Mouse (Mus musculus) cerebellum, postnatal 36 days (tissue): ENCODE measurements at regions not wholly inside any gene's neighbourhood (a gene's known extent, or its start where the extent isn't known, plus 50 kb on each side); places are given as distances from the start of the nearest gene placed in this dataset.

ENCODE experiments used
- DNase-seq, 2 experiments: peaks; one replicate each; pipeline ENCODE4 v3.0.0; 2021 to 2022; ENCODE audit warnings: mixed read lengths in 2 of 2

DNA sequence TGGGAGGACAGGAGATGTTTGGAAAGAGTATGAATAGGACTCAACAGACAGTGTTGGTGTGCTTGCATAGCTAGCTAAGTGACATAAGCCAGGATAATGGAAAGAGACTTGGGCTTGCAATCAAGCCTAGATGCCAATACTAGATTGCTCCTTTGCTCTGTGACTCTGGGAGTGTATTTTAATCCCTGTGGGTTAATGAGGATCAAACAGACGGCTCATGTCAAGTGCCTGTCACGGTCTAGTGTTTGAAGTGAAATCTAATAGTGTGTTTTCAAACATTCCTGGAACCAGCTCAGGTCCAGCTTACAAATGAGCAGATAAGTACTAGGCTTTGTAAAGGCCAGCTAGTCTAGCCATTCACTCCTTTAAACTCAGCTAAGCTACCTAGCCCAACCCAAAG is 64.1 kb upstream of the Ranbp3l start:
- no peak for DNase-seq

DNA sequence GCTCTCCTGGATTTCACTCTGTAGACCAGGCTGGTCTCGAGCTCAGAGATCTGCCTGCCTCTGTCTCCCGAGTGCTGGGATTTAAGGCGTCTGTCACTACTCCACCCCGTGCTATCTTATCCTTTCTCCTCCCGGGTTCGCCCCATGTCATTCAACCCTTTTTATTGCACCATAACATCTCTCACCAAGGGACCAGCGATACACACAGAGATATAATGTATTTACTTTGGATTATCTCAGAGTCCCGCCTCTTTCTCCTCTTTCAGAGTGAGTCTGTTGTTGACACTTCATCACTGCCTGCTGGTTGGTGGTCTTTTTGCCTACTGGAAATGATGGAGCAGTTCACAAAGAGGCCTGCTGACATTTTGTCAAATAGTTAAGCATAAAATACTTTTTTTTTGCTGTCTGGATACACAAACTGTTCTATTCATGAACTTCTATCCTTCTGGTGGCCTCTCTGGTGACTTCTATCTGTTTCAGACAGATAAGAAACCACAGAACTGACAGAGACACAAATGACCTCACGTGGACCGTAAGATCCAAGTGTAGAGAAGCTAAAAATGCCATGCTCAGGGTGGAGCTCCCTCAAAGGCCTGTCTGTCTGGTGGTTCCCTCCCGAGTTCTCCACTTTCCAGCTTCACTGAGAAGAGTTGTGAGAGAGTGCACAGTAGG is 70.1 kb upstream of the Ranbp3l start:
- no peak for DNase-seq

DNA sequence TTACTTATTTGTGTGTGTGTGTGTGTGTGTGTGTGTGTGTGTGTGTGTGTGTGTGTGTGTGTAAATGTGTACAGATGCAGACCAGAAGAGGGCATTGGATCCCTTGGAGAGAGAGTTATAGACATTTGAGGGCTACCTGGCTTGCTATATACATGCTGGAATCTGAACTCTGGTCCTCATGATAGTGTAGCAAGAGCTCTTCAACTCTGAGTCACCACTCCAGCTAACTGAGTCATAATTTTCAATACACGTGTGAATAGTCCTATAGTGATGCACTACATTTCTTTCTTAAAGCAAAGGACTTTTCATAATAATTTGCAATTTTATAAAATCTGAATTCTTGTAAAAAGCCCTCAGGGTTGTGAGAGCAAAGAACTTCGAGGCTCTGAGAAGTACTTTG is 70.9 kb upstream of the Ranbp3l start:
- no peak for DNase-seq

DNA sequence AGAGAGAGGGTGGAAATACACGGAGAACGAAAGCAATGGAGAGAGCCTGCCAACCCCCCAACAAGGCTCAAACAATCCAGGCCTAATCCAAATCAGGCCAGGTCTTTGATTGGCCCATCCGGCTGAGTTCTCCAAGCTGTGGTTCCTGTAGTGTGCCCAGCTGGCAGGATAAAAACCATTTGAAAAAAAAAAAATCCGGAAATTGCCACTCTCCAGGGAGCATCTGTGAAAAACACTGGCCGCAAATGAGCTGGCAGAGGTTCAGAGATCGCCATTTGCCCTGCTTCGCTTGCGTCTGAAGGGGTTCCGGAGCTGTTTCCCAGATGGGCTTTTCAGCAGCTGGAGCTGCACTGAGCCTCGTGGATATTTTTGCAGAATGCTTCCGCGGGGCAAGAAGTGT is 71.4 kb upstream of the Ranbp3l start:
- peak; percentile 47 to 65 for DNase-seq

DNA sequence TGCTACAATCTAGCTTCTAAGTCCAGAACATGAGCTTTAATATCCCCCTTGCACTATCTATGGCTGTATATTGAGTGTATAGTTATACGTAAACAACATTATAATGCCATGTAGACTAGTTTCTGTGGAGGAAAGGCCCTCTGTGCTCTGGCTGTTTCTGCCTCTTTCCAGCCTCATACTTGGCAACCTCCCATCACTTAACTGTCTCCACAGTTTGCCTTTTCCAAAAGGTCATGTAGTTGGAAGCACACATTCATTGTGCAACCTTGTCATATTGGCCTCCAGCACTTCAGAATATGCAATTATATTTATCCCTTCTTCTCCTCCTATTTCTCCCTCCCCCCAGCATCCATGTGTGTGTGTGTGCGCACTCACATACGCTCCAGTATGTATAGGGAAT is 82.2 kb upstream of the Ranbp3l start:
- DNase-seq: no peak

DNA sequence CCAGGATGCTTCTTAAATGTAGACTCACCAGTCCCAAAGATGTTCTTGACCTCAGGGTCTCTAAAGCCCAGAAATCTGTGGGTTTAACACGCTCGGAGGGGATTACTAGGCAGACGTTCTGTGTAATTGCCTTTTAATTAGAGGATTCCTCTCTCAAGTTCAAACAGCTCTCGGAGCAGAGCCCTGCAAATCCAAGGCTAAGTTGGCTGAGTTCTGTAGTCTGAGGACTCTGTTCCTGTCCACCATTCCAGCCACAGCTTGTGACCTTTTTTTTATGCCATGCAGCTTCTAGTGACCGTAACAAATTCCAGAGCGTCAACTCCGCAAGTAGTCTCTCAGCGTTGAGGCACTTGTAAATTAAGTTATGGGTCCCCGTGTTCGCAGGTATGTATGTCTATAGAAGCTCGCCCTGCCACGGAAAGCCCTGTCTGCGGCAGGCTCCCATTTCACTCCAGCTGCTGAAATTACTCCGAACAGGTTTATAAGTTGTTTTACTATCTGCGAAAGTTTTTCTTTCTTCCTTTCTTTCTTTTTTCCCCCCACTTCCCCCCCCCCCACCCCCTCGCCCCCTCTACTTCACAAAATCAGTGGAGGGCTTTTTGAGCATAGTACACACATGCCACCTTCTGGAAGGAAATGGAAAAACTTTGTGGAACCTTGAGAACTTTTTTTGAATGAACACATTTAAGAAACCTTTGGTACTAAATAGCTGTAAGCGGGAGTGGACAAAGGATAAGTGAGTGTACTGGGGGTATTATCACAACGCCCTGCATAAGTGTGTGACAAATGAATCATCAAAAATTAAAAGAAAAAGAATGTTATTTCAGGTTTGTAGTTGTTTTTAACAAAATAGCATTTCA is 82.9 kb upstream of the Ranbp3l start:
- DNase-seq: no peak

DNA sequence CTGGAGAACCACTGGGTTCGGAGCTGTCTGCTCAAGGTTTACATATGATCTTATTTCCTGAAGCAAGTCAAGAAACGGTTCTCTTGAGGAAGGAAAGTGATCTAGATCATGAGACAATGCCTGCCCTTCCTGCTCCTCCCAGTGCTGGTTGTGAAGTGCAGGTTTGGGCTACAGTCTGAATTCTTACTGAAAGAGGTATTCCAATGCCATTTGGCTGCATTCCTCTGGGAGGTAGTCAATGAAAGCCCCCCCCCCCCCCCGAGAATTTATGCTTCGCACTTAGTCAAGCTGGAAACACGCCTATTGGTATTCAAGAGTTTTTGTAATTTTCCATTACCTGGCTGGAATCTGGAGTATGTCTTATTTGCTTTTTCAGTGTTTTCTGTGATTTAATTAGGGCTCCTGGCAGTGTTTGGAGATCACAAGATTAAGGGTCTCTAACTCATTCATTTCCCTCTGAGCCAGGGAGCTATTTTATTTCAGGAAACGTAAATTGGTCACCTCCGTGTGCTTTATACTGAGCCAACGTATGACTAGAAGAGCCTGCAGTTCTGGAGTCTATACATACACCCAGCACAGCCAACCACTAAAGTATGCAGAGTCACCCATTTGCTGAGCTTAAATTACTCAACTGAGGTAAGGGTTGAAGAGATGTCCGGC is 84.7 kb upstream of the Ranbp3l start:
- DNase-seq: no peak

DNA sequence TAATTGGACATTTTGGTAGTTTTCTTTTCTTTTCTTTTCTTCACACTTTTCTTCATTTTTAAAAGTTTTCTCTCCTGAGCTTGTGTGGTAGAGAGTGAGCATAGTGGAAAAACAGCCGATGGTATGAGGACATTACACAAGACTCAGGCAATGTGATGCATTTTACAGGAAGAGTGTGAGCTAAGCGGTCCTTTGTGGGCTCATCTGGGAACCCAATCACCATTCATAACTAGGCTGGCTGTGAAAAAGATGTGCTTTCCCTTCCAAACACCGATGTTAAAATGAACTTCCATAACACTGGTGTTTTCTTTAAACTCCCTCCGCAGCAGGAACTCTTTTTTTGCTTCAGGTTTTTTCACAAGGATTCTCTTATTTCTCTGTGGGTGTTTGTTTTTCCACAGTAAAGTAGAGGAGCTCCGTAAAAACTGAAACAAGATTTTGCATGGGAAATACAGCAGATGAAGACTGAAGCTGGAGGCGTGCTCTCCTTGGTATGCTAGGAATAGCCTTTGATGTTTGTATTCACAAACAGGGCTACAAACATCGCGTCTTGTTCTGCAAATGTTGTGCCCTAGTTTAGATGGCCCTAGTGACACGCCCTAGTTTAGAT is 92.8 kb upstream of the Ranbp3l start:
- DNase-seq: no peak

DNA sequence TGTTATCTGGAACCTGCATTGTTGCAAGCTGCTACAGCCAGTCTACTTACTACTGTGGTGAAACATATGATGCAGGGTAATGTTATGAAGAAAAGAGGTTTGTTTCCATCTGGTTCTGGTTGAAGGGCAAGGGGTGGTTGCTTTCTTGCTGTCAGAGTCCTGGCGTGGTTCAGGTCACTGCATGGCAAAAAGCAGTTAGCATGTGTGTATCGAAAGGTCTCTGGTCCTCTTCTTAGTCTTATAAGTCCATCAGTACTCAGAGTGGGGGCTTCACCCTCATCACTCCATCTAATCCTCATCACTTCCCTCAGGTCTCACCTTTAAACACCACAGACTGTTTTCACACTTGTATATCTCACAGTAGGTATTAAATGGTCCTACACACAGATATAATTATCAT is 99.7 kb upstream of the Ranbp3l start:
- no peak for DNase-seq

DNA sequence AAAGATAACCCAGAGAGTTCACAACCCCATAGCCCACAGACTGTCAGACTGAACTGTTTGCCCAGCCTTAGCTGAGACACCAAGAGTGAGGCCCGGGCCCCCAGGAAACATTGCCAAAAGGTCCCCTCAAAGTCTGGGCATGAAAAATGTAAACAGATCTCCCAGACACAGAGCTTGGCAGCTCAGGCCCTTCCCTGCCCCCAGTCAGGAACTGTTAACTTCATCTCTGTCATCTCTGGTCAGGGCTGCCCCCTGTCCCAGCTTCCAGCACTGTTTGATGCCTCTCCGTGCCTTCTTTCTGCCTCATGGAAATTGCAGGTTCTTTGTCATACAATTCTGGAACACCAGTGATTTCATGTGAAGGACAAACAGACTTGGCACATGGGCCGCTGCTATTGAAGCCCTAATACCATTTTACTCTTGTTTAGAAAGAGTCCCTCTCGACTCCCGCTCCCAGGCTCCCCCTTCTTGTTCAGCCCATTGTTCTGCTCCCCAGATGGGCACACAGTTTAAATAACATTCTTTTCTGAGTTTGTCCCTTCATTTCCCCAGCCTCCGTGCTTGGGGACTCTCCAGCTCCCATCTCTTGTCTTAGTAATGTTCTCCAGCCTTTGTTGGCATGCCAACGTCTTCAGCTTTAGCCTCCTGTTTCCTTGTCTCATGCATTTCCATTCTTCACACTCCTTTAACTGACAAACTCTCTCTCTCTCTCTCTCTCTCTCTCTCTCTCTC is 100.4 kb upstream of the Ranbp3l start:
- DNase-seq: no peak

DNA sequence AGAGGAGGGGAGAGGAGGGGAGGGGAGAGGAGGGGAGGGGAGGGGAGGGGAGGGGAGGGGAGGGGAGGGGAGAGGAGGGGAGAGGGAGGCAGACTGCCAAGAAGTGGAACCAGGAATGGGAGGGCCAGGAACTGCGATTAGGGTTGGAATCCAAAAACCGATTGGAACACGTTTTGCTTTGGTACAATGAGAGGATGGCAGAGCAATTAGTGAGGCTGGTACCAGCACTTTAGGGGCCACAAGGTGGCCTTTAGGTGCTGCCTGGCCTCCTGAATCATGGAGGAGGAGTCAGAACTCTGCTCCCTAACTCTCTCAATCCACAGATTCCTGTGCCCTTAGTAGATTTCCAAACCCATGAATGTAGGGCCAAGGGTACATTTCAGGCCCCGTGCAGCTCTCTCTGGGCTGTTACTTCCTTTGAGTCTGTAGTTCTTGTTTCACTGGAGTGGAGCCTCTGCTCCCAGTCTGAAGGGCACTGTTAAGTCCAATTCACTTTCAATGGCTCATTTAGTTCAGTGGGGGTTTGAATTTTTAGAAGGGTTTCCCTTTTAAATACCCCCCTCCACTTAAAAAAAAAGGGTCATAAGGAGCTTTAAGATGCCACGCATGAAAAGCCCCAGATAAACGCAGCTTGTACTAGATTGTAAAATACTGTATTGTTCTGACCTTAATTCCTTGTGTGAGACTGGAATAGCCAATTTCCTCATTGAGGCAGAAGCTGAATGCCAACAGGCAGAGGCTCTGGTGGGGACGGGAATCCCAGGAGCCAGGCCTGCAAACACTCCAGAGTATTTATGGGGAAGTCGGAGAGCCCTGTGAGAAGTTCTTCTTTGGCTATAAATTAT is 102.4 kb upstream of the Ranbp3l start:
- no peak for DNase-seq

DNA sequence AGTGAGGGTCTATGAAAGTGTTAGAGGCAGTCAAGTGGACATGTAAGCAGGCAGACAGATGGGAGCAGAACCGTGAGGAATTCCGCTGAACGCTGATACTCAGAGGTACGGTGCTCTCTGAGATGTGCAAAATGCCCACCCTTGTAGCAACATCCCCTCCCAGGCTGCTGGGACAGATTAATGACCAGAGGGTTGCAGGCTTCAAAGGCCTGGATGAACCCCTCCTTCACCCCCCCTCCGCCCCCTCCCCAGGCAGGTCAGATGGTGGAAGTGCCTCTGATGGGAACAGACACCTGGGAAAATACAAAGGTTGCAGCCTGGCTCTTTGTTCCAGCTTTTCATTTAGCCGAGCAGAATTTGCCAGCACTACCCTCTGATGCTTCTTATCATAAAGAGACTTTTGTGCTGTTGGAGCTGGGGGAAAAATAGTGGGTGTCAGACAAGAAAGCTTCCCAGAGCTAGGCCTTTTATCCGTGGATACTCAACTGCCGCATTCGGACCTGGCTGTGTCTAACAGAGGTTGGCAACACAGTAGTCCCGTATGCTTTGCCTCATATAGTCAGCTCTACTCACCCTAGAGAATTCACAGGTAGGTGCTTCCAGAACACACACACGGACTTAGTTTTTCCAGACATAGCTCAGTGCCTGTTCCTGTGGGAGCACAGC is 111.2 kb upstream of the Ranbp3l start:
- no peak for DNase-seq

DNA sequence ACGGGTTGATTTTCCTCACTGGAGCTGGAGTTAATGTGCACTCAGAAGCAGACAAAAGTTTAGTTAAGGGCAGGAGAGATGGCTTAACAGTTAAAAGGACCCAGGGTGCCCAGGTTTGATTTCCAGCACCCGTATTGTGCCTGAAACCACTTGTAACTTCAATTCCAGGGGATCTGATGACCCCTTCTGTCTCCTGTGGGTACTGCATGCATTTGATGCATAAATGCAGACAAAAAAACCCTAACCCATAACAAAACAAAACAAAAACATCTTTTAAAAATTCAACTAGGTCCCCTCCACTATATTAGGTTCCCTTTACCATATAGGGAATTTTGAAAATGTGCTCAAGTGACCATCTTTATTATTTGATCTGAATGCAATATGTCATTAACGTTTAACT is 112.2 kb upstream of the Ranbp3l start:
- no peak for DNase-seq

DNA sequence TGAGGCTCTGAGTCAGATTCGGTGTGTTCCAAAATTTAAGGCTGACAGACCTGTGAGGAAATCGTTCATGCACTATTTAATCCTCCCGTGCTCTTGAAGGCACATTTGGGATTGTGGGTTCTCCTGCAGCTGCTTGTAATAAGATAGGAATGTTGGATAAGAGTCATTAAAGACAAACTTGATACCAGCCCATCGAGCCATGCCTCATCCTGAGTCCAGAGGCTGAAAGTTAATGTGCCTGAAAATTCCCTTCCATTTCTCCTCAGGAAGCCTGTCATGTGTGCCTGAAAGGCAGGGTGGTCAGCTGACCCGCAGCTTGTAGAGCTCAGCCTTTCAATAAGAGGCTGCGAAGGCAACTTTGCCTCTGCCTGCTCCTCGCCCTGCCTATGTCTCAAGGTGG is 113.4 kb upstream of the Ranbp3l start:
- DNase-seq: no peak

DNA sequence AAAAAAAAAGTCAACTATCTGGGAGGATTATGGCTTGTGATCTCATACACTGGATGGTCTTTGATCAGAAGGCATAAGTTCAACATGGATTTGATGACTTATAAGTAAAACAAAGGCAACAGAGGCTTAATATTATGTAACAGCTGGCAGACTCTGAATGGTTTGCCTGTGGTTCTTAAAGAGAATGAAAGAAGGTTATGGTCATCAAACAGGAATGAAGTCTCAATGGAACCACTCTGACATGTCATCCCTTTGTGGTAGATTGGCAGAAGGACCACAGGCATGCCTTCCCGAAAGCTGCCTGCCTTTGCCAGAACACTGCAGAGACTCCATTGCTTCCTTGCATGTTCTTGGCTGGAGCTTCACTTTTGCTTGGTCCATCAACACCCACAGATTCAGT is 116.8 kb upstream of the Ranbp3l start:
- no peak for DNase-seq

DNA sequence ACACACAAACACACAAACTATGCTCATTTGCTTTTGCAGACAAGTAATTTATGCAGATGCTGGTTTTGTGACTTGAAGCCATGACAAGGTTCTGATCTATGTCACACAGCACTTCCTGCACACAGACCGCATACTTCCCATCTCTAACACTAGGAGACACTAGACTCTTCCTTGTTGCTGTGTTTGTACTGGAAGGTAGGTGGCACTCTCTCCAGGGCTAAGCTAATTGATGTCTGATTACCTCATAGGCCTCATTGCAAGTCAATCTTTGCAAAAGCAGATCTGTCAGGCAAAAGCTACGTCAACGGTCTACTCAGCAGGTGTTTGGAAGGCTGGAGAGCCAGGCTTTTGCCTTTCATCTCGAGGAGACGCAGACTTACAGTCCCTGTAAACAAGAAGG is 118.3 kb upstream of the Ranbp3l start:
- DNase-seq: no peak

DNA sequence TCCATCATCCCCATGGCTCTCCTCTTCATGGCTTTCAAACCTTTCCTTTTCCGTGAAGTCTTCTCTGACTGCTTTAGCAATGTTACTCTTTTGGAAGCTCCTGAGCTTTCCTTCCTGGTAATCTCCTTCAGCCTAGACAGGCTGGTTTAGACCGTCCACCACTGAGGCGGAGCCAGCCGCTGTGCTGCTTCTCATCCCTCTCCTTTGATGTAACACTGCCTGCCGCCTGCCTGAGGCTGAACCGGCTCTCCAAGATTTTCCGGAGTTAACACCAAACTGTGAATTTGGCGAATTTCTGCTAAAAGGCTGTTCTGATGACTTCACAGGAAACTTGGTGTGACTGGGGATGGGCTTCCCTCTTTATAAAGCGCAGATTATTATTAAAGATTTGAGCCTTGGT is 125.6 kb upstream of the Ranbp3l start:
- DNase-seq: no peak

DNA sequence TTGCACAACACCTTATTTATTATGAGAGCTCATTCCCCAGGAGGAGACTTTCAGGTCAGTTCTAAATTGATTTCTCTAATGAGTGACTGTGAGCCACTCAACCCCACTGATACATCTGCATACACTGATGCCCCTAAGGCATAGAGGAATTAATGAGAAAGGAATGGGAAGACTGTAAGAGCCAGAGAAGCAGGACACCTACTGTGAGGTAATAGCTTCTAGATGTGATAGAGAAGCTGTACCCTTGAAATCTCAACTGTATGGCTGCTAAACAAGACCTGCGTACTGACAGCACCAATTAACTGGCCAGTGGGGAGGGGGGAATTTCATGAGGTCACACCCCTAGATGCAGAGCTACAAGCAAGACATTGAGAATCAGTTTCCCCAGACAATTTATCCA is 128.3 kb upstream of the Ranbp3l start:
- no peak for DNase-seq

DNA sequence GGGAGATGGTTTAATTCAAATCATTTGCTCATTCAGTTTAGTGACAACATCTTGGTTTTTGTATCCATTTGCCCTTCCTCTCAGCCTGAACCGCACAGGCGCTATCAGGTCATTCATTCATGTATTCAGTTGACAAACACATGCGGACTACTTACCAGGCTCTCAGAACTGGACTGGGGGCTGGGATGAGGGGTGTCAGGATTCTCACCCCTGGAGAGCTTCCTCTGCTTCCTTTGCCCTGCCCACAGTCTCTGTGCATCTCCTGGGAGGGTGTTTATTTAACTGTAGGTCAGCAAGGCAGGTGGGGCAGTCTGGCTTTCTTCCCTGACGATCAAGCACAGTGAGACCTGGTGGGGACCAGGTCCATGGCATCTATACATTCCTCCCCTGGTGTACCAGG is 123.6 kb upstream of the Slc1a3 start:
- DNase-seq: no peak

DNA sequence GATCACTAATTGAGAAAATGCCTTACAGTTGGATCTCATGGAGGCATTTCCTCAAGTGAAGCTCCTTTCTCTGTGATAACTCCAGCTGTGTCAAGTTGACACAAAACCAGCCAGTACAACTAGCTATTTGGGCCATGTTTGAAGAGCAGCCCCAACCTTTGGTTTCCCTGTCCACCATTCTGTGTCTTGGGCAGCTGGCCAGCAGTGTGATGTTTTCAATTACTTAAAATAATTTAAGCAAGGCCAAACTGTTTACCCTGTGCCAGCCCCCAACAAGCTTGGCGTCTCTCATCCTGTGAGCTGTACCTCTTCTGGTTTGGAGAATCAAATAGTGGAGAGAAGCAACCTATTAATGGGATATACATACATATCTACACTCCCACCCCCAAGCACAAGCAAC is 122.4 kb upstream of the Slc1a3 start:
- peak in 1 of 2 experiments; percentile 16 for DNase-seq
